ENCODE assay signal across 8 mouse cellular contexts in the genomic region with DNA sequence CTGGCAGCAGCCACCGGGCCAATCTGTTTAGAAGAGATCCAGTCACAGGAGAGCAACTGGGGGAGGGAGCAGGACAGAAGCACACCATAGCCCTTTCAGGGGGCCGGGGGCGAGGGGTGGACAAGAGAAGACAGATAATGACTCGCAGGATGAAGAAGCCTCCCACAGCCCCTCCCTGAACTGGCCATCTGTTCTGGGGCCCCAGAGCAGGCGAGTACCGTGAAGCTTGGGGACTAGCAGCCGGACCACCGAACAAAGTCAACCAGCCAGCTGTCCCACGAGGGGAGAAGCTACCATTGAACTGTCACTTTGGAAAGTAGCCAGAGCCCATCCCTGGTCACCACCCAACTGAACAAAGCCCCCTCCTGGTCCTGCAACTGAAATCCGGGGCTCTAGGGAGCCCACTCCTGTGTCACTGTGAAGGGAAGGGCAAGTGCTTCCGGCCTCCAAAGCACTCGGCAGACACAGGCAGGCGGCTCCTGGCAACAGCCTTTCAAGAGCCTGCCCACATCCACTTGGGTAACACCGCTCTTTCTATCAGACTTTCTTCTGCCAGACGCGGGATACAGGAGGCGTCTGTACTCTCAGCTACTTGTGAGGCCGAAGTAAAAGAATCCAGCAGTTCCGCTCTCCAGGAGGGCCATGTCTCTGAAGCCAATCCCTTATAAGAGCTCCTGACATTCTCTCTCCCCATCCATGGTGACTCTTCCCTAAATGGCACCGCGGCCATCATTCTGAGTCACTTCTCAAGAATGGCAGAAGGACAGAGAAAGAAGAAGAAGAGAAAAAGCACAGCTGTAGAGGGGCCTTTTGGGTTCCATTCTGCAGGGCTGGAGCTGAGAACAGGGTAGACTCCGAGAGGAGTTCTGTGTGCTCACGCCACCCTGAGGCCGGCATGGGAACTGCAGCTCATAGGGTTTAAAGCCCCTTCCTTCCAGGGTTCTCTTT. TPM values are rescaled to one million over a fixed set of nuclear protein-coding genes. Genes with fewer than 3 reads are reported as not detected.
DNase-seq lines count a peak whose midpoint lies in the region; ATAC-seq lines count a peak whose summit lies in the region.

No protein-coding gene starts in this region.

- H3K4me2 ChIP-seq in heart, embryonic 12.5 days: peak overlapping the region; percentile 67
- peak overlapping the region; percentile 46 for H3K4me2 ChIP-seq in kidney, embryonic 16.5 days (replicated peaks; ENCODE audit: low read depth, low read length)
- peak overlapping the region; percentile 36 for H3K4me2 ChIP-seq in liver, embryonic 15.5 days
- peak overlapping the region; percentile 23 for H3K4me2 ChIP-seq in neural tube, embryonic 11.5 days (ENCODE audit: low read depth)

- DNase-seq in 3T3-L1 (ENCODE audit: low read depth, low spot score) (peak; percentile 44), MEL-GATA-1-ER (ENCODE audit: extremely low read depth, low read depth) (peak; percentile 9)
- DNase-seq in embryo, embryonic 10.5 days (ENCODE audit: low spot score): peak; percentile 87
- DNase-seq in neural tube, embryonic 11.5 days (ENCODE audit: low spot score): peak; percentile 81
- peak; percentile 81 for DNase-seq in thymus, postnatal 14 days

- no peak for ATAC-seq in heart, embryonic 12.5 days (ENCODE audit: insufficient number of reproducible peaks, low FRiP score)
- peak; percentile 55 for ATAC-seq in kidney, embryonic 16.5 days (ENCODE audit: low FRiP score, low TSS enrichment)
- 0 out of 2 replicates have a peak, but pooled peaks have one; percentile 16 for ATAC-seq in liver, embryonic 15.5 days (ENCODE audit: insufficient read depth)
- peak; percentile 77 for ATAC-seq in neural tube, embryonic 11.5 days (ENCODE audit: insufficient read depth, low FRiP score, low TSS enrichment)

- H3K9ac ChIP-seq in heart, embryonic 12.5 days: 0 out of 2 replicates have a peak overlapping the region, but pooled peaks have one; percentile 43
- H3K9ac ChIP-seq in kidney, embryonic 16.5 days (replicated peaks; ENCODE audit: low read length): peak overlapping the region; percentile 45; the same call in 1 of the 2 replicates
- H3K9ac ChIP-seq in liver, embryonic 15.5 days: no peak overlapping the region
- peak overlapping the region; percentile 39 for H3K9ac ChIP-seq in neural tube, embryonic 11.5 days (ENCODE audit: low read length)

- no peak overlapping the region for H3K27ac ChIP-seq in heart, embryonic 12.5 days (ENCODE audit: poor library complexity, severe bottlenecking)
- H3K27ac ChIP-seq in kidney, embryonic 16.5 days (ENCODE audit: low read length): peak overlapping the region; percentile 37
- peak overlapping the region; percentile 57 for H3K27ac ChIP-seq in liver, embryonic 15.5 days (replicated peaks)
- H3K27ac ChIP-seq in neural tube, embryonic 11.5 days (ENCODE audit: low read depth, low read length): peak overlapping the region; percentile 85

- no peaks in the 10 kb centered on the region for H3K9me3 ChIP-seq in heart, embryonic 12.5 days (replicated peaks)
- H3K9me3 ChIP-seq in kidney, embryonic 16.5 days (ENCODE audit: low read length): no peaks in the 10 kb centered on the region
- no peaks in the 10 kb centered on the region for H3K9me3 ChIP-seq in liver, embryonic 15.5 days (replicated peaks)
- H3K9me3 ChIP-seq in neural tube, embryonic 11.5 days (ENCODE audit: control insufficient read depth, low read length): no peaks in the 10 kb centered on the region

- H3K4me1 ChIP-seq in heart, embryonic 12.5 days (replicated peaks): peaks cover 10% of the 10 kb centered on the region
- H3K4me1 ChIP-seq in kidney, embryonic 16.5 days (ENCODE audit: insufficient read depth, low read length): peaks cover 28% of the 10 kb centered on the region
- H3K4me1 ChIP-seq in liver, embryonic 15.5 days (replicated peaks): peaks cover 14% of the 10 kb centered on the region
- peaks cover 5% of the 10 kb centered on the region; the same call in 1 of the 2 replicates for H3K4me1 ChIP-seq in neural tube, embryonic 11.5 days (ENCODE audit: control insufficient read depth, insufficient read depth, low read length)

- no peaks in the 10 kb centered on the region for H3K36me3 ChIP-seq in heart, embryonic 12.5 days
- no peaks in the 10 kb centered on the region for H3K36me3 ChIP-seq in kidney, embryonic 16.5 days (ENCODE audit: insufficient read depth, low read length)
- no peaks in the 10 kb centered on the region for H3K36me3 ChIP-seq in liver, embryonic 15.5 days (replicated peaks)
- no peaks in the 10 kb centered on the region for H3K36me3 ChIP-seq in neural tube, embryonic 11.5 days (ENCODE audit: control insufficient read depth, insufficient read depth, low read length)

- 0 out of 2 replicates have a peak, but pooled peaks cover 10% of the 10 kb centered on the region for H3K27me3 ChIP-seq in heart, embryonic 12.5 days (replicated peaks)
- no peaks in the 10 kb centered on the region for H3K27me3 ChIP-seq in kidney, embryonic 16.5 days (ENCODE audit: insufficient read depth, low read length)
- no peaks in the 10 kb centered on the region for H3K27me3 ChIP-seq in liver, embryonic 15.5 days
- no peaks in the 10 kb centered on the region for H3K27me3 ChIP-seq in neural tube, embryonic 11.5 days (ENCODE audit: control insufficient read depth, insufficient read depth, low read length)

- H3K4me3 ChIP-seq in heart, embryonic 12.5 days: peak overlapping the region; percentile 28
- H3K4me3 ChIP-seq in kidney, embryonic 16.5 days (ENCODE audit: low read length): 0 out of 2 replicates have a peak overlapping the region, but pooled peaks have one; percentile 11
- no peak overlapping the region for H3K4me3 ChIP-seq in liver, embryonic 15.5 days (replicated peaks)
- no peak overlapping the region for H3K4me3 ChIP-seq in neural tube, embryonic 11.5 days (ENCODE audit: low read depth, low read length)

- 11% methylated on average over 24 of the region's 24 CpGs for WGBS in heart, embryonic 12.5 days
- 14% methylated on average over 24 of the region's 24 CpGs for WGBS in kidney, embryonic 16.5 days
- WGBS in liver, embryonic 15.5 days (ENCODE audit: insufficient replicate concordance): 21% methylated on average over 24 of the region's 24 CpGs
- WGBS in neural tube, embryonic 11.5 days: 8% methylated on average over 24 of the region's 24 CpGs

RNA-seq across cellular contexts. Expression of gene Sstr2, which starts 7.2 kb away (rescaled TPM):
- 0.19 and 0.42 TPM in 2 replicates for polyA plus RNA-seq in heart, embryonic 12.5 days (2016; fragmentation: Nextera tagmentation; extraction: Ambion mirVana)
- polyA plus RNA-seq in kidney, embryonic 16.5 days (2015; fragmentation: Nextera tagmentation; extraction: Ambion mirVana): 0.36 and 0.47 TPM in 2 replicates
- 4.9 and 6.0 TPM in 2 replicates for polyA plus RNA-seq in liver, embryonic 15.5 days (2015; fragmentation: Nextera tagmentation; extraction: Ambion mirVana)
- 20.5 and 23.8 TPM in 2 replicates for polyA plus RNA-seq in neural tube, embryonic 11.5 days (2014; fragmentation: Nextera tagmentation; extraction: Ambion mirVana)

RNA-seq across cellular contexts. Expression of gene Cog1, which starts 37.0 kb away (rescaled TPM):
- 20.9 and 21.7 TPM in 2 replicates for polyA plus RNA-seq in heart, embryonic 12.5 days (2016; fragmentation: Nextera tagmentation; extraction: Ambion mirVana)
- 25.1 and 28.2 TPM in 2 replicates for polyA plus RNA-seq in kidney, embryonic 16.5 days (2015; fragmentation: Nextera tagmentation; extraction: Ambion mirVana)
- polyA plus RNA-seq in liver, embryonic 15.5 days (2015; fragmentation: Nextera tagmentation; extraction: Ambion mirVana): 14.9 and 15.0 TPM in 2 replicates
- polyA plus RNA-seq in neural tube, embryonic 11.5 days (2014; fragmentation: Nextera tagmentation; extraction: Ambion mirVana): 44.3 and 47.7 TPM in 2 replicates

RNA-seq across cellular contexts. Expression of gene Slc39a11, which starts 37.9 kb away (rescaled TPM):
- 19.0 and 22.4 TPM in 2 replicates for polyA plus RNA-seq in heart, embryonic 12.5 days (2016; fragmentation: Nextera tagmentation; extraction: Ambion mirVana)
- 23.5 and 25.4 TPM in 2 replicates for polyA plus RNA-seq in kidney, embryonic 16.5 days (2015; fragmentation: Nextera tagmentation; extraction: Ambion mirVana)
- polyA plus RNA-seq in liver, embryonic 15.5 days (2015; fragmentation: Nextera tagmentation; extraction: Ambion mirVana): 12.4 and 14.5 TPM in 2 replicates
- 20.1 and 20.5 TPM in 2 replicates for polyA plus RNA-seq in neural tube, embryonic 11.5 days (2014; fragmentation: Nextera tagmentation; extraction: Ambion mirVana)

Comparison
In these comparisons a context has a peak if more than half of its experiments do, and no peak if none do; other contexts are left out.
1. DNase-seq: peak in every context shown above with its lines; median percentile 87 in embryo, embryonic 10.5 days; 81 in neural tube, embryonic 11.5 days; 81 in thymus, postnatal 14 days; 44 in 3T3-L1; 9 in MEL-GATA-1-ER.
2. H3K4me3 ChIP-seq: peak in heart, embryonic 12.5 days (single experiment) and kidney, embryonic 16.5 days (single experiment); none in liver, embryonic 15.5 days (single experiment) and neural tube, embryonic 11.5 days (single experiment).
3. Peak in every context shown above with its lines, with median percentiles within 50 percentile points of each other: H3K4me2 ChIP-seq.